In genomic region chr1:127676116-127676515, GRCm38 (mm10) we compare ENCODE assay signal across 10 mouse cellular contexts. TPM values are rescaled to one million over a fixed set of nuclear protein-coding genes. Genes with fewer than 3 reads are reported as not detected.
DNase-seq lines count a peak whose midpoint lies in the region; ATAC-seq and TF ChIP-seq lines count a peak whose summit lies in the region.
"Had no signal": no experiment of that assay in that cellular context is flagged by ENCODE, and none has a peak within 500 bp of the region (broad histone marks: within the 10 kb centered on the region; RNA-seq: fewer than 3 reads in every experiment).

No protein-coding gene starts in this region.

- H3K9me3 ChIP-seq in forebrain, postnatal 0 days (ENCODE audit: low read length): no peaks in the 10 kb centered on the region
- H3K9me3 ChIP-seq in midbrain, embryonic 16.5 days (replicated peaks; ENCODE audit: control insufficient read depth, low read length, poor library complexity, severe bottlenecking): no peaks in the 10 kb centered on the region
- no peaks in the 10 kb centered on the region for H3K9me3 ChIP-seq in kidney, embryonic 15.5 days (replicated peaks)
- H3K9me3 ChIP-seq: embryonic facial prominence, embryonic 12.5 days had no signal

- WGBS in forebrain, postnatal 0 days: 17% methylated on average over 12 of the region's 12 CpGs
- 20% methylated on average over 12 of the region's 12 CpGs for WGBS in midbrain, embryonic 16.5 days
- WGBS in kidney, embryonic 15.5 days: 30% methylated on average over 12 of the region's 12 CpGs

- H3K36me3 ChIP-seq in forebrain, postnatal 0 days (ENCODE audit: insufficient read depth): no peaks in the 10 kb centered on the region
- H3K36me3 ChIP-seq in midbrain, embryonic 16.5 days (ENCODE audit: control insufficient read depth, insufficient read depth, low read length): no peaks in the 10 kb centered on the region
- H3K36me3 ChIP-seq in kidney, embryonic 15.5 days: no peaks in the 10 kb centered on the region
- H3K36me3 ChIP-seq: embryonic facial prominence, embryonic 12.5 days had no signal

- DNase-seq in layer of hippocampus, adult 11-12 months (ENCODE audit: low spot score): peak; percentile 17
- no peak for DNase-seq in layer of hippocampus, adult 8-10 months (ENCODE audit: low spot score in 2 of 2)
- peak; percentile 83 for DNase-seq in cerebellum, adult 8-10 months
- peak; percentile 77 for DNase-seq in forebrain, postnatal 0 days
- no peak for DNase-seq in adrenal gland, postnatal 36 days

- peak overlapping the region; percentile 47 for H3K4me3 ChIP-seq in forebrain, postnatal 0 days (ENCODE audit: low read depth, low read length)
- peak overlapping the region; percentile 62 for H3K4me3 ChIP-seq in midbrain, embryonic 16.5 days (ENCODE audit: low read depth, low read length)
- H3K4me3 ChIP-seq in kidney, embryonic 15.5 days (replicated peaks): no peak overlapping the region

- no peak for TF ChIP-seq CTCF in forebrain, postnatal 0 days (IDR thresholded peaks at IDR 0.05; ENCODE audit: low read depth)

- H3K4me2 ChIP-seq in forebrain, postnatal 0 days (ENCODE audit: low read depth): peak overlapping the region; percentile 84
- H3K4me2 ChIP-seq in midbrain, embryonic 16.5 days (ENCODE audit: low read length): peak overlapping the region; percentile 88
- no peak overlapping the region for H3K4me2 ChIP-seq in kidney, embryonic 15.5 days

- H3K27ac ChIP-seq in forebrain, postnatal 0 days (ENCODE audit: low read depth, low read length): peak overlapping the region; percentile 62
- peak overlapping the region; percentile 87 for H3K27ac ChIP-seq in midbrain, embryonic 16.5 days (ENCODE audit: low read length)
- no peak overlapping the region for H3K27ac ChIP-seq in kidney, embryonic 15.5 days
- H3K27ac ChIP-seq: embryonic facial prominence, embryonic 12.5 days had no signal

- peaks cover 11% of the 10 kb centered on the region for H3K27me3 ChIP-seq in forebrain, postnatal 0 days (ENCODE audit: insufficient read depth, low read length)
- H3K27me3 ChIP-seq in midbrain, embryonic 16.5 days (ENCODE audit: control insufficient read depth, insufficient read depth, low read depth, low read length): no peaks in the 10 kb centered on the region
- peaks cover 83% of the 10 kb centered on the region for H3K27me3 ChIP-seq in kidney, embryonic 15.5 days

- peak; percentile 21; the same call in 1 of the 2 replicates for ATAC-seq in forebrain, postnatal 0 days
- ATAC-seq in midbrain, embryonic 16.5 days: no peak
- ATAC-seq in kidney, embryonic 15.5 days (replicated peaks; ENCODE audit: low FRiP score): no peak
- ATAC-seq in erythroid progenitor cell, adult 5-6 weeks (replicated peaks; ENCODE audit: low FRiP score, poor library complexity, severe bottlenecking): no peak

- H3K9ac ChIP-seq in forebrain, postnatal 0 days: peak overlapping the region; percentile 51
- H3K9ac ChIP-seq in midbrain, embryonic 16.5 days (ENCODE audit: low read depth, low read length): peak overlapping the region; percentile 79
- H3K9ac ChIP-seq in kidney, embryonic 15.5 days: no peak overlapping the region
- H3K9ac ChIP-seq: embryonic facial prominence, embryonic 12.5 days had no signal

- H3K4me1 ChIP-seq in forebrain, postnatal 0 days (ENCODE audit: insufficient read depth): peaks cover 14% of the 10 kb centered on the region; the same call in 1 of the 2 replicates
- peaks cover 11% of the 10 kb centered on the region; the same call in 1 of the 2 replicates for H3K4me1 ChIP-seq in midbrain, embryonic 16.5 days (ENCODE audit: control insufficient read depth, insufficient read depth, low read length)
- H3K4me1 ChIP-seq in kidney, embryonic 15.5 days: peaks cover 22% of the 10 kb centered on the region

RNA-seq across cellular contexts. Expression of gene Tmem163, which starts 3.2 kb away (rescaled TPM):
- 10 to 100 TPM in 1 of 4 experiments, 1 to 10 TPM in 3; 7.5 to 10.8 (median 9.0) TPM for total RNA-seq in layer of hippocampus, adult 8-10 months (2022)
- 30.7 and 36.7 TPM in 2 replicates for total RNA-seq in forebrain, postnatal 0 days (2014; rRNA removed)
- polyA plus RNA-seq in forebrain, postnatal 0 days (2015; fragmentation: Nextera tagmentation; extraction: Ambion mirVana): 25.9 and 37.1 TPM in 2 replicates
- 68.7 and 68.8 TPM in 2 replicates for polyA plus RNA-seq in midbrain, embryonic 16.5 days (2015; fragmentation: Nextera tagmentation; extraction: Ambion mirVana)
- 0.61 and 0.73 TPM in 2 replicates for polyA plus RNA-seq in kidney, embryonic 15.5 days (2015; fragmentation: Nextera tagmentation; extraction: Ambion mirVana)
- 1.1 and 2.1 TPM in 2 replicates for total RNA-seq in erythroid progenitor cell, adult 5-6 weeks (2015; ENCODE audit: low replicate concordance)
- total RNA-seq in erythroid progenitor cell, adult 5-6 weeks (2017; ENCODE audit: low replicate concordance): 0.13 TPM in 1 of 2 replicates, not detected in the other
- under 1 TPM in 1 of 2 experiments, not detected in 1; 0.26 TPM for total RNA-seq in adrenal gland, postnatal 36 days (2021)

RNA-seq across cellular contexts. Expression of gene Acmsd, which starts 53.1 kb away (rescaled TPM):
- total RNA-seq in layer of hippocampus, adult 8-10 months (2022): not detected
- not detected in 2 replicates for total RNA-seq in forebrain, postnatal 0 days (2014; rRNA removed)
- polyA plus RNA-seq in forebrain, postnatal 0 days (2015; fragmentation: Nextera tagmentation; extraction: Ambion mirVana): 0.11 TPM in 1 of 2 replicates, not detected in the other
- 0.12 TPM in 1 of 2 replicates, not detected in the other for polyA plus RNA-seq in midbrain, embryonic 16.5 days (2015; fragmentation: Nextera tagmentation; extraction: Ambion mirVana)
- 0.93 and 1.1 TPM in 2 replicates for polyA plus RNA-seq in kidney, embryonic 15.5 days (2015; fragmentation: Nextera tagmentation; extraction: Ambion mirVana)
- 37.8 and 40.7 TPM in 2 replicates for total RNA-seq in erythroid progenitor cell, adult 5-6 weeks (2015; ENCODE audit: low replicate concordance)
- 19.8 and 22.7 TPM in 2 replicates for total RNA-seq in erythroid progenitor cell, adult 5-6 weeks (2017; ENCODE audit: low replicate concordance)
- total RNA-seq in adrenal gland, postnatal 36 days (2021): not detected
- polyA plus RNA-seq: large intestine, adult 2 months had no signal

Comparison
In these comparisons a context has a peak if more than half of its experiments do, and no peak if none do; other contexts are left out.
1. DNase-seq: peak in layer of hippocampus, adult 11-12 months (single experiment), cerebellum, adult 8-10 months (single experiment) and forebrain, postnatal 0 days (single experiment); none in layer of hippocampus, adult 8-10 months (0 of 2) and adrenal gland, postnatal 36 days (0 of 2).
2. RNA of gene Acmsd, which starts 53.1 kb away (total RNA-seq): 19.8 to 40.7 TPM in erythroid progenitor cell, adult 5-6 weeks; not detected in adrenal gland, postnatal 36 days, not detected in layer of hippocampus, adult 8-10 months and not detected in forebrain, postnatal 0 days; every median in the first group is over 10 times any median in the second.